Mouse (Mus musculus) layer of hippocampus, adult 18-20 months (tissue): ENCODE data around the gene Hal. TPM values are rescaled to one million over a fixed set of nuclear protein-coding genes. Genes with fewer than 3 reads are reported as not detected.
"Not testable (repeated sequence)": the region's sequence is repeated elsewhere in the genome, so short reads cannot be mapped to it uniquely, and the experiment has no call there.

Source experiments
- DNase-seq, 2 experiments: peaks; one replicate each; pipeline ENCODE4 v3.0.0; 2022; ENCODE audit warnings: low spot score in 2 of 2
- total RNA-seq, 2 experiments: library from RNA; stranded (reverse); gene quantifications; 2 replicates each; pipeline ENCODE4 v1.2.3; 2021

The Hal gene
- total RNA-seq, 2 experiments from 2014 or later = 0.30 TPM; not detected in 1

GRCm38 (mm10) chr10:93515927-93516326 lies 27.4 kb downstream of the Hal start:
- DNase-seq = no peak

- DNase-seq = no peak
These were observed 29.2 kb downstream of the Hal start for GRCm38 (mm10) chr10:93517754-93518153.

DNA sequence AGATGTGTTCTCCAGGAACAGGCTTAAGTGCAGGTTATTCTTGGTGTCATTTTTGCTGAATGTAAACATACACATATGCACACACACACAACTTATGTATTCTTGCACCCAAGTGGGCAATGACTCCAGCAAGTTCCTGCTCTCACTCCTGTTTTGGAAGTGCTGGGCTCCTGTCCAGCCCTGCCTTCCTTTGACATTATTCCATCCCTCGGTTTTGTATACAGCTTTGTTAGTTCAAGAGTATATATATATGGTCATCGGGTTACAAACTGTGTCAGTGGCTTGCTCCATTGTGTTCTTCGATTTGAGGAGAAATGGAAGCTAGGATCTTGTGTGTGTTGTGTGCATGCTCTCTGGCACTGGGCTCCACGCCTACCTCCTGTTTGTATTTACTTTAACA lies 29.6 kb downstream of the Hal start:
- DNase-seq = no peak

DNA sequence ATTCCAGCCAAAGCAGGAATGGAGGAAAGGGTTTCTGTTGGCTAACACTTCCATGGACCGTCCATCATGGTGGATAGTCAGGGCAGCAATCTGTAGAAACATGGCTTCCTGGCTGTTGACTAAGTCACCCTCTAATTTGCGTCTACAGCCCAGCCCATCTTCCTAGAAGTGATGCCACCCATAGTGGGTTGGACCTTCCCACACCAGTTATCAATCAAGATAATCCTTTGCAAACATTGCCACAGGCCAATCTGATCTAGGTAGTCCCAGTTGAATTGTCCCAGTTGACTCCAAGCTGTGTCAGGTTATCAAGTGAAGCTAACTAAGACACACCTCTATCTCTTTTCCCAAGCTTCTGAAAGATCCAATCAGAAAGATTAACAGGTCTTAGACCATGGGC lies 30.1 kb downstream of the Hal start:
- no peak for DNase-seq

- no peak for DNase-seq
These were observed 30.6 kb downstream of the Hal start for GRCm38 (mm10) chr10:93519159-93519558.

- no peak for DNase-seq
These were observed 31.2 kb downstream of the Hal start for GRCm38 (mm10) chr10:93519756-93520155.

DNA sequence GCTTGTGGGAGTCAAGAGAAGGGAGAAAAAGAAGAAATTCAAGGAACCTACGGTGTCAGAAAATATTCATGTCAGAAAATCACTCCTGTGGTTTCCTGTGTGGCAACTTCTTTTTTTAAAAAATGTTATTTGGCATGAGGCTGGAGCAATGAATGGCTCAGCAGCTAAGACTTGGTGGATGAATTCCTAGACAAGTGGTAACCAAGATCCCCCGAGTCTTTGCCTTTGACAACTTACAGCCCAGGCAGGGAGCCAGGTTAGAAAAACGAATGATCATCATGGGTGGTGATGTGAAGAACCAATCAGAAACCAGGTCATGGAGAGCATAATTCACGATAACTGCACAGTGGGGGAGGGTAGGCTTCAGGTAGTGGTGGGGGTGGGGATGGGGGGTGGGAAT lies 32.4 kb downstream of the Hal start:
- DNase-seq = no peak

- no peak for DNase-seq
These were observed 36.8 kb downstream of the Hal start for GRCm38 (mm10) chr10:93525329-93525728.

- DNase-seq = no peak
These were observed 49.7 kb downstream of the Hal start for GRCm38 (mm10) chr10:93538287-93538686.

DNA sequence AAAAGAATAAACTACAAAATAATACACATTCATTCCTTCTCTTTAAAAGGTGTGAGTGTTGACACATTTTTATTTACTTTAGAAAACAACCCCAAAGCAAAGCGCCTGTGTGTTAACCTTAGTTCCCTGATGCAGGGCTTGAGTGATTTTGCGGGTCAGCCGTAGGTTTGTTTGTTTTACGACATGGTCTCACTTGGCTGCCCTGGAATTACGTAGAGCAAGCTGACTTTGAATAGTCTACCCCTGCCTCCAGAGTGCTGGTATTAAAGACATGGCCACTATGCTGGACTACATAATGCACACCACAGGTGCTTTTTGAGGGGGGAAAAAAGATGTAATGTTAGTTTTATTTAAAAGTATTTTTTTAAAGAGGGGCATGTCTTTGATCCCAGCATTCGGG lies 50.2 kb downstream of the Hal start:
- DNase-seq = no peak

- DNase-seq = peak; percentile 6 to 45
These were observed 51.3 kb downstream of the Hal start, which contains the start of gene Amdhd1 for GRCm38 (mm10) chr10:93539775-93540430. TSS of gene Amdhd1 (minus strand) at chr10:93540033.

DNA sequence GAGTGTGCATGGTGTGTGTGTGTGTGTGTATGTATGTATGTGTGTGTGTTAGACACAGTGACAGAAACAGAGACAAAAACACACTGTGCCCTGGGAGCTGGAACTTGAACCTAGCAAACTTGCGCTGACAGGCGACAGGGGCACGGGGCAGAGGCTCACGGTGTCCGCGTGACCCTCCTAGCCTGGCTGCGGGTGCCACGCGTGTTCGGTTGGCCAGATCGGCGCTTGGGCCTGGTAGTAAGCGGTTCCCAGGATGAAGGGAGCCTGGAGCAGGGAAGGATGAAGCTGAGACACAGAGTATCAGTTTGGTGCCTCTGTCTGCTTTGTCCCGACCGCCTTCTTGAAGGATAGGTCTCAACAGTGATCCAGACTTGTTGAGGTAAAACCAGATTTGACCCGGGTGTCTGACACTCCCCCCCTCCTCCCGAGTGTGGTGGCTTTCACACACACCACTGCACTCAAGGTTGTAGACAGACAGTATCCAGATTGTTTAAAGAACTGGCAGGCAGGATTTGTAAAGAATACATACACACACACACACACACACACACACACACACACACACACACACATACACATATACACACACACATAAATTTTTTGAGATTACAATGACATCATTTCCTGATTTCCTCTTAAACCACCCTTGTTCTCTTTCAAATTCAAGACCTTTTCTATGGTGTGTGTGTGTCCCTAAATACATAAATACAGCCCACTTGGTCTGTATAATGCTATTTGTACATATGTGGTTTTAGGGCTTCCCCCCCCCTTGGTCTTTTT lies 52.1 kb downstream of the Hal start, which contains the start of gene Ccdc38:
TSS of gene Ccdc38 (plus strand) at position 202 of the 780 bp plus-strand sequence.
- DNase-seq = no peak

GRCm38 (mm10) chr10:93541585-93541984 lies 53.0 kb downstream of the Hal start:
- no peak for DNase-seq

DNA sequence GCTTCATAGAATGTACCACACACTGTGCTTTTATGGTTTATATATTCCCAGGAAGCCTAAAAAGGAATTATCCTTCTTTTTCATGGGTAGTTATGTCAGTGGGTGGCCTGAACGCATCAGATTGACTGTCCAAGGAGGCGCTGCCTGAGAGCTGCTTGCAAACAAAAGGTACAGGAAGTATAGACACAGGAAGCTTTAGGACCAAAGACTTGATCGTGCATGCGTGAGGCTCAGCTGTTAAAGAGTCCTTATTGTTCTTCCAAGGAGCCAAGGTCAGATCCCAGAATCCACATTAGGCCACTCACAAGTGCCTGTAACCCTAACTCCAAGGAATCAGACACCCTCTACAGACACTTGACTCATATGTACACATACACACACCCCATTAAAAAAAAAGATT lies 53.8 kb downstream of the Hal start:
- DNase-seq = no peak

- DNase-seq = no peak
These were observed 54.6 kb downstream of the Hal start for GRCm38 (mm10) chr10:93543176-93543575.

GRCm38 (mm10) chr10:93544172-93544571 lies 55.6 kb downstream of the Hal start:
- DNase-seq = no peak

DNA sequence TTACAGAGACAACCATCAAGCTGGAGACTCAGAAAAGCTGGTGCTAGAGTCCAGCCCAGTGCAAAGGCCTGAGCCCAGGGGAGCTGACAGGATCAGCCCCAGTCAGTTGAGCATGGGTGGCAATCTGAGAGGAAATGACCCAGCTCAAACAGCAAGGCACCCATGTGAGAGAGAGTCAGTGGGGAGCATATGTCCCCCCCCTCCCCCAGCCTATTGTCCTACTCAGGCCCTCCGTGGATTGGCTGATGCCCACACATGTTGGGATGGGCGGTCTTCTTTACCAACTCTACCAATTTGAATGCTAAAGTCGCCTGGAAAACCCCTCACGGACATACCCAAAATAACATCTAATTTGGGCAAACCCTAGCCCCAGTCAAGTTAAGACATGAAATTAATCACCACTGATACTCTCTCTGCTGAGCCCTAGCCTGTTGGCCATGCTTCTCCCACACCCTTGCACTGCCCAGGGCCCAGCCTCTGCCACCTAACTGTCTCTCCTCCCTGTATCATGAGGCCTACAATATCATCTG lies 59.2 kb downstream of the Hal start:
- no peak for DNase-seq

GRCm38 (mm10) chr10:93548991-93549390 lies 60.4 kb downstream of the Hal start:
- peak; percentile 33 to 87 for DNase-seq

DNA sequence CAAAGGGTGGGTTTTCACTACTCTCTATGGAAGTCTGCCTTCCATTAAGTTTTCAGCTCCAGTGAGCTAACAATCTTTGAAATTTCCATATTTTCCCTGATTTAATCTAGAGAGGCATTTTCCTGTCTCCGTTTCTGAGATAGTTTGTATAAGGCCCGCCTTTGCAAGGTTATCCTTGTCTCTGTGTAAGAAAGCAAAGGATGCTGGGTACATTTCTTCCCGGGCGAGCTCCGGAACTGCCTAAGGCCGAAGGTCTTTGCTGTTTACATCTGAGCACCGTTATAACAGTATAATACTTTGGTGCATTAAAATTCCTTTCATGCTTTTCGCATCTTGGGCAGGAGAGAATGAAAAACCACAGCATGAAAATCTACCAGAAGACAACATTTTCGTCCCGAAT lies 61.3 kb downstream of the Hal start:
- no peak for DNase-seq

- DNase-seq = no peak
These were observed 64.0 kb downstream of the Hal start for GRCm38 (mm10) chr10:93552596-93552995.

GRCm38 (mm10) chr10:93557971-93558370 lies 69.4 kb downstream of the Hal start:
- not testable (repeated sequence) for DNase-seq

DNA sequence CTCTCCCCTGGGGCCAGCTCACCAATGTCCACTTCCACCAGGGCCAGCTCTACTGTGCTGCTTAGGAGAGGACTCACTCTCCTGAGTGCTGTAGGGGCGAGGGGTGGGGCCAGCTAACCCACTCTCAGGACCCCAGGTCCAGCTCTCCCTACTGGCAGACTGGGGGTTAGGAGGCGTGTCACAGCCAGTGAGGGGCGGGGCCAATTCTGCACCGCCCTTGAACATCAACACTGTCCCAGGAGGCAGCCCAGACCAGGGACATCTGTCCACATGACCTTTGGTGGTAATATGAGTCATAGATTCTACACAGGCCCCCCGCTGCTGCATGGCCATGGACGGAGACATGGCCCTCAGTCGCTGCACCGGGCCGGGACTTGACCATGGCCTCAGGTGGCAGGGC lies 71.2 kb downstream of the Hal start:
- no peak for DNase-seq
